In the genomic region with DNA sequence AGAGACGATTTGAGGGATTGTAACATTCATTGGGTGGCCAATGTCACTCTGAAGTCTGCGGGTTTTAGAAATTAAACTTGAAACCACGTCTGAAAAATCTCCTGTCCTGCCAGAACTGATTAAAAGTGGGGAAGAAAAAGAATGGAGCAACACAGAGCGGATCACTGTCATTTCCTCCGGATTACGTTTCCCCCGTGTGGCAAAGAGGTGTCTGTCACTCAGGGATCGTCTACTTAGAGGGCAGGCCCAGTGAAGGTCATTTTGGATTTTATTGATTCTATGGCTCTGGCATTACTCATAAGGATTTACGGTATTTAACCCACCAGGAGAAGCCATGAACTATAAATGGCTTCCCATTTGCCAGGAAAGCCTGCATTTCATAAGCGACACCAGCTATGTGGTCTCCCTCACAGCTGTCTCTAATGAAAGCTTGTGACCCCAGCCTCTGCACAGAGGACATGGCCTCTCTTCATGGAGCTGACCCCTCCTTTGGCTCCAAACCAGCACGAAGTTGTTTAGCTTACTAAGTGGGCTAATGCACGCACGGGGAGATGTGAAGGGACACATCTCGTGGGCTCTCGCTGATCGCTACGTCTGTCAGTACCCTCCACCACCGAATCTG, we compare ENCODE assay signal across 17 mouse cellular contexts.
DNase-seq lines count a peak whose midpoint lies in the region; ATAC-seq and TF ChIP-seq lines count a peak whose summit lies in the region.
"Had no signal": no experiment of that assay in that cellular context is flagged by ENCODE, and none has a peak within 500 bp of the region (broad histone marks: within the 10 kb centered on the region; RNA-seq: fewer than 3 reads in every experiment).

No protein-coding gene starts in this region.

- H3K9me3 ChIP-seq in heart, embryonic 11.5 days (replicated peaks; ENCODE audit: control insufficient read depth, low read length), result no peaks in the 10 kb centered on the region
- H3K9me3 ChIP-seq in lung, embryonic 16.5 days (ENCODE audit: control insufficient read depth, low read length), result no peaks in the 10 kb centered on the region
- no peaks in the 10 kb centered on the region for H3K9me3 ChIP-seq in midbrain, embryonic 15.5 days
- H3K9me3 ChIP-seq in liver, postnatal 0 days (ENCODE audit: low read length), result no peaks in the 10 kb centered on the region
- H3K9me3 ChIP-seq: forebrain, embryonic 12.5 days; heart, embryonic 13.5 days had no signal

- H3K27me3 ChIP-seq in heart, adult 2 months (ENCODE audit: control insufficient read depth, insufficient read depth, low read length), result no peaks in the 10 kb centered on the region
- H3K27me3 ChIP-seq in heart, embryonic 11.5 days (ENCODE audit: control insufficient read depth, insufficient read depth, low read length), result peaks cover 11% of the 10 kb centered on the region
- H3K27me3 ChIP-seq in lung, embryonic 16.5 days (ENCODE audit: control insufficient read depth, insufficient read depth, low read depth, low read length), result no peaks in the 10 kb centered on the region
- no peaks in the 10 kb centered on the region for H3K27me3 ChIP-seq in midbrain, embryonic 15.5 days (replicated peaks)
- no peaks in the 10 kb centered on the region for H3K27me3 ChIP-seq in liver, postnatal 0 days (ENCODE audit: insufficient read depth, low read length)
- H3K27me3 ChIP-seq: forebrain, embryonic 12.5 days had no signal

- no peak for ATAC-seq in heart, embryonic 11.5 days (replicated peaks; ENCODE audit: insufficient number of reproducible peaks, low FRiP score, low TSS enrichment)
- ATAC-seq in lung, embryonic 16.5 days (ENCODE audit: low read depth), result peak; percentile 80
- 0 out of 2 replicates have a peak, but pooled peaks have one; percentile 70 for ATAC-seq in midbrain, embryonic 15.5 days (replicated peaks)
- no peak for ATAC-seq in liver, postnatal 0 days

- H3K4me3 ChIP-seq in heart, adult 2 months, result no peak overlapping the region
- no peak overlapping the region for H3K4me3 ChIP-seq in heart, embryonic 11.5 days (ENCODE audit: low read depth, low read length)
- no peak overlapping the region for H3K4me3 ChIP-seq in lung, embryonic 16.5 days (ENCODE audit: low read length)
- no peak overlapping the region for H3K4me3 ChIP-seq in midbrain, embryonic 15.5 days
- no peak overlapping the region for H3K4me3 ChIP-seq in liver, postnatal 0 days (ENCODE audit: low read depth, low read length)
- H3K4me3 ChIP-seq: forebrain, embryonic 12.5 days; heart, embryonic 13.5 days; myocyte had no signal

- WGBS in heart, adult 2 months, result 80% methylated on average over 18 of the region's 18 CpGs
- WGBS in heart, embryonic 11.5 days (ENCODE audit: insufficient replicate concordance), result 79% methylated on average over 18 of the region's 18 CpGs
- 55% methylated on average over 18 of the region's 18 CpGs for WGBS in lung, embryonic 16.5 days
- WGBS in midbrain, embryonic 15.5 days, result 58% methylated on average over 18 of the region's 18 CpGs
- 78% methylated on average over 18 of the region's 18 CpGs for WGBS in liver, postnatal 0 days (ENCODE audit: insufficient replicate concordance)

- no peaks in the 10 kb centered on the region; the same call in 1 of the 2 replicates for H3K79me2 ChIP-seq in heart, adult 2 months (replicated peaks; ENCODE audit: control insufficient read depth, insufficient read depth, low read length)

- H3K4me1 ChIP-seq in heart, adult 2 months (ENCODE audit: control insufficient read depth, insufficient read depth, low read length), result no peaks in the 10 kb centered on the region
- H3K4me1 ChIP-seq in heart, embryonic 11.5 days (ENCODE audit: control insufficient read depth, insufficient read depth, low read length), result no peaks in the 10 kb centered on the region
- H3K4me1 ChIP-seq in lung, embryonic 16.5 days (replicated peaks; ENCODE audit: control insufficient read depth, insufficient read depth, low read length), result no peaks in the 10 kb centered on the region
- H3K4me1 ChIP-seq in midbrain, embryonic 15.5 days, result no peaks in the 10 kb centered on the region
- no peaks in the 10 kb centered on the region for H3K4me1 ChIP-seq in liver, postnatal 0 days (ENCODE audit: insufficient read depth)
- H3K4me1 ChIP-seq: heart, embryonic 13.5 days had no signal

- TF ChIP-seq CTCF in heart, adult 2 months (IDR thresholded peaks at IDR 0.05), result peak; percentile 19; the same call in 1 of the 2 replicates
- TF ChIP-seq CTCF in liver, postnatal 0 days (IDR thresholded peaks at IDR 0.05; ENCODE audit: low read depth), result no peak

- no peak overlapping the region for H3K27ac ChIP-seq in heart, adult 2 months
- H3K27ac ChIP-seq in heart, embryonic 11.5 days (ENCODE audit: low read depth, low read length), result no peak overlapping the region
- peak overlapping the region; percentile 37 for H3K27ac ChIP-seq in lung, embryonic 16.5 days (ENCODE audit: low read length)
- H3K27ac ChIP-seq in midbrain, embryonic 15.5 days, result no peak overlapping the region
- H3K27ac ChIP-seq in liver, postnatal 0 days (ENCODE audit: low read depth), result no peak overlapping the region
- H3K27ac ChIP-seq: forebrain, embryonic 12.5 days; heart, embryonic 13.5 days; hindbrain, embryonic 14.5 days had no signal

- TF ChIP-seq POLR2A in heart, adult 2 months (IDR thresholded peaks at IDR 0.05; ENCODE audit: insufficient read depth, low read depth, low read length), result no peak

- no peak overlapping the region for H3K9ac ChIP-seq in heart, adult 2 months (ENCODE audit: low read depth, low read length)
- H3K9ac ChIP-seq in heart, embryonic 11.5 days (ENCODE audit: low read depth, low read length), result no peak overlapping the region
- H3K9ac ChIP-seq in lung, embryonic 16.5 days (ENCODE audit: low read length), result no peak overlapping the region
- H3K9ac ChIP-seq in midbrain, embryonic 15.5 days, result no peak overlapping the region
- no peak overlapping the region for H3K9ac ChIP-seq in liver, postnatal 0 days (replicated peaks)
- H3K9ac ChIP-seq: forebrain, embryonic 12.5 days; heart, embryonic 13.5 days; hindbrain, embryonic 14.5 days had no signal

- DNase-seq in heart, adult 2 months, result no peak
- DNase-seq in lung, postnatal 14 days, result no peak
- DNase-seq in kidney, postnatal 14 days, result peak; percentile 41
- DNase-seq in liver, postnatal 0 days, result no peak
- no peak for DNase-seq in cerebellum, adult 18-20 months
- DNase-seq: B cell, adult 2 months; cerebellum, adult 11 months; gastrocnemius, postnatal 14 days; left cerebral cortex, postnatal 4 days; thymus, postnatal 4 days had no signal

- no peak for TF ChIP-seq EP300 in heart, adult 2 months (IDR thresholded peaks at IDR 0.05; ENCODE audit: insufficient read depth, low read depth, low read length)
- no peak for TF ChIP-seq EP300 in liver, postnatal 0 days (IDR thresholded peaks at IDR 0.05; ENCODE audit: low read depth)

- H3K4me2 ChIP-seq in heart, embryonic 11.5 days, result no peak overlapping the region
- H3K4me2 ChIP-seq in lung, embryonic 16.5 days (ENCODE audit: low read depth, low read length), result peak overlapping the region; percentile 18; the same call in 1 of the 2 replicates
- no peak overlapping the region for H3K4me2 ChIP-seq in midbrain, embryonic 15.5 days
- H3K4me2 ChIP-seq in liver, postnatal 0 days (ENCODE audit: low read depth, low read length), result no peak overlapping the region
- H3K4me2 ChIP-seq: forebrain, embryonic 12.5 days; heart, embryonic 13.5 days; hindbrain, embryonic 14.5 days had no signal

- intact Hi-C loops in heart, adult 2 months (cut with DNase I), result no loop called here

- no peaks in the 10 kb centered on the region for H3K36me3 ChIP-seq in heart, adult 2 months (ENCODE audit: control insufficient read depth, insufficient read depth, low read length)
- no peaks in the 10 kb centered on the region for H3K36me3 ChIP-seq in heart, embryonic 11.5 days (ENCODE audit: control insufficient read depth, insufficient read depth, low read length)
- H3K36me3 ChIP-seq in lung, embryonic 16.5 days (ENCODE audit: control insufficient read depth, insufficient read depth, low read length), result no peaks in the 10 kb centered on the region
- H3K36me3 ChIP-seq in midbrain, embryonic 15.5 days (replicated peaks), result no peaks in the 10 kb centered on the region
- no peaks in the 10 kb centered on the region for H3K36me3 ChIP-seq in liver, postnatal 0 days (replicated peaks; ENCODE audit: insufficient read depth, low read length)
- H3K36me3 ChIP-seq: forebrain, embryonic 12.5 days; heart, embryonic 13.5 days had no signal

Comparison
In these comparisons a context has a peak if more than half of its experiments do, and no peak if none do; other contexts are left out.
1. ATAC-seq: peak in lung, embryonic 16.5 days (single experiment) and midbrain, embryonic 15.5 days (single experiment); none in heart, embryonic 11.5 days (single experiment) and liver, postnatal 0 days (single experiment).